Mouse (Mus musculus): ENCODE data around the gene Crebrf.

DNA sequence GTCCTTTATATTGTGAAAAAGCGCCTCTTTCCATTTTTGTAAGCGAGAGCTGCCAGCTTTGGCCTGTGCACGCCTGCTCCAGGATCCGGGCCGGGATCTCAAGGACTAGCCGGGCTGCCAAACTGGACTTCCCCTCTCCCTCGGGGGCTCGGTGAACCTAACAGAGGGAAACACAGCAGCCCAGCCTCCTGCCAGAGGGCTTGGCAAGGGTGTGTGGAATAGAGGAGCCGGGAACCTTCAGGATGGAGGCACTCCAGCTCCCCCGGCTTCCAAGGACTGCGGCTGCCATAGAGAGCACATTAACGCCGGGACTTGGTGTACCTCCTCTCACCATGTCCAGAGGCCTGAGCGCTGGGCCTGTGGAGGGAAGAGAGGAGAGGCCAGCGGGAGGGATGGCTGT lies 76.6 kb downstream of the Crebrf start:
- no peak for TF ChIP-seq POLR2A (IDR thresholded peaks at IDR 0.05; ENCODE audit: borderline replicate concordance, extremely low read depth, low read depth, low read length)
- no peak for TF ChIP-seq CTCF (IDR thresholded peaks at IDR 0.05; ENCODE audit: insufficient read depth, low read length)
